Mouse (Mus musculus) bone marrow, adult 2 months (tissue): Measurements from ENCODE around the gene Fas.

Experiments
- CTCF ChIP-seq: fragments of 200-500 bp; IDR thresholded peaks from 2 replicates; pipeline ENCODE4 v1.5.1; 2011; ENCODE audit warnings: low read length, control low read depth; ENCODE audit not compliant: control insufficient read depth, insufficient read depth
- POLR2A ChIP-seq: fragments of 200-500 bp; IDR thresholded peaks from 2 replicates; pipeline ENCODE4 v1.6.1; 2011; ENCODE audit warnings: low read depth, mild to moderate bottlenecking, control low read depth, low read length, borderline replicate concordance; ENCODE audit not compliant: control insufficient read depth

DNA sequence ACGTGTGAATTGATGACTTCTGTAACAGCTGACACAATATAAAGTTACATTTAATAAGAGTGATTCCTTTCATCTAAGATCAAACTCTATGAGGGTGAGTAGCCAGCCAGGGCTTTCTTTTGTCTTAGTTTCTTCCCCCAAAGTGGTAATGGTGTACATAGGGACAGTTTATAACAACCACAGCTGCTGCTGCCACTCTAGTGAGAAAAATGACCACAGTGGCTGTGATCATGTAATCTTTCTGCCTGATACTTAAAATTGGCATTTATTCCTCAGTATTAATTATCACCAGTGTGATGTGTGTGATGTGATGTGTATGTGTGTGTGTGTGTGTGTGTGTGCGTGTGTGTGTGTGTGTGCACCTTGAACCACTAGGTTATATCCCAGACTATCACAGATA, 38.6 kb upstream of the Fas start:
- TF ChIP-seq CTCF = no peak
- TF ChIP-seq POLR2A = no peak
